Mouse (Mus musculus) midbrain, embryonic 13.5 days (tissue): ENCODE results near the gene Wbp2nl. TPM values are rescaled to one million over a fixed set of nuclear protein-coding genes. Genes with fewer than 3 reads are reported as not detected.
A peak's percentile ranks its signal among the peaks of the same experiment; 100 is the strongest.

Experiments
- ATAC-seq: fragments of 200-750 bp; cut with Nextera tagmentation; 2 replicates; pipeline ENCODE4 v1.8.0; 2017; ENCODE audit warnings: mild to moderate bottlenecking, moderate TSS enrichment, moderate library complexity
- H3K27ac ChIP-seq: fragments of 300-500 bp; sonication (generic); 2 replicates; pipeline ENCODE4 v1.5.1; 2015; ENCODE audit warnings: inconsistent platforms, mild to moderate bottlenecking, moderate library complexity
- H3K27me3 ChIP-seq: fragments of 300-500 bp; sonication (generic); 2 replicates; pipeline ENCODE4 v1.6.1; 2015; ENCODE audit warnings: mild to moderate bottlenecking, inconsistent platforms
- H3K36me3 ChIP-seq: fragments of 300-500 bp; sonication (generic); 2 replicates; pipeline ENCODE4 v1.6.1; 2015; ENCODE audit warnings: mild to moderate bottlenecking, inconsistent platforms
- H3K4me1 ChIP-seq: fragments of 300-500 bp; sonication (generic); replicated peaks from 2 replicates; pipeline ENCODE4 v1.6.1; 2015; ENCODE audit warnings: inconsistent platforms
- H3K4me2 ChIP-seq: fragments of 300-500 bp; sonication (generic); replicated peaks from 2 replicates; pipeline ENCODE4 v1.6.1; 2015; ENCODE audit warnings: moderate library complexity, mild to moderate bottlenecking, inconsistent platforms
- H3K4me3 ChIP-seq: fragments of 300-500 bp; sonication (generic); replicated peaks from 2 replicates; pipeline ENCODE4 v1.5.1; 2015; ENCODE audit warnings: mild to moderate bottlenecking, inconsistent platforms
- H3K9ac ChIP-seq: fragments of 300-500 bp; sonication (generic); replicated peaks from 2 replicates; pipeline ENCODE4 v1.6.1; 2015; ENCODE audit warnings: mild to moderate bottlenecking, inconsistent platforms
- H3K9me3 ChIP-seq: fragments of 300-500 bp; sonication (generic); 2 replicates; pipeline ENCODE4 v1.6.1; 2016; ENCODE audit warnings: mild to moderate bottlenecking, inconsistent platforms
- WGBS: fragments of 180-500 bp; shearing (Covaris S2); methylation state at CpG from one replicate; pipeline ENCODE4 v1.1.7; 2015; 5-methylcytosine and 5-hydroxymethylcytosine counted together
- polyA plus RNA-seq: library from polyadenylated mRNA; unstranded; fragments of >200 nt; fragmentation: Nextera tagmentation; extraction: Ambion mirVana; gene quantifications from 2 replicates; pipeline ENCODE4 v1.2.1, GENCODE M21; 2015

Wbp2nl gene
- polyA plus RNA-seq, 1 experiment from 2014 or later = not detected

DNA sequence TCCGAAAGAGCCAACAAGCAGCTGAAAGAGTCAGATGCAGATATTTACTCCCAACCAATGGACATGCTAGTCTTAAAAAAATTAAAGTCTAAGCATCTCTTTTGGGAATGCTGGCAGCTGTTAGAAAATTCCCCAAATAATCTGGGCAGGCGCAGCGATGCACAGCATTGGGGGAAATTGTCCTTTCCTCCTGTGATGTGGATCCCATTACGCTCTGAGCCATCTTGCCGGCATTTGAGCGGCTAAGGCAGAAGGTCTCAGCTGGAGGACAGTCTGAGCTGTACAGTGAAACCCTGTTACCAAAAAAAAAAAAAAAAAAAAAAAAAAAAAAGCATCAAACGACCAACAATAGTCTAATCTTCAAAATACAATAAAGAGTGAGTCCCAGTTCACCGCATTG, 23.4 kb downstream of the Wbp2nl start:
- Histone ChIP-seq H3K27ac (no peak overlapping the region), H3K4me1 (no peaks in the 10 kb centered on the region), H3K9me3 (no peaks in the 10 kb centered on the region), H3K27me3 (no peaks in the 10 kb centered on the region), H3K4me3 (no peak overlapping the region), H3K4me2 (no peak overlapping the region), H3K36me3 (no peaks in the 10 kb centered on the region), H3K9ac (no peak overlapping the region)
- WGBS = 74% methylated on average over 8 of the region's 8 CpGs
- no peak for ATAC-seq

DNA sequence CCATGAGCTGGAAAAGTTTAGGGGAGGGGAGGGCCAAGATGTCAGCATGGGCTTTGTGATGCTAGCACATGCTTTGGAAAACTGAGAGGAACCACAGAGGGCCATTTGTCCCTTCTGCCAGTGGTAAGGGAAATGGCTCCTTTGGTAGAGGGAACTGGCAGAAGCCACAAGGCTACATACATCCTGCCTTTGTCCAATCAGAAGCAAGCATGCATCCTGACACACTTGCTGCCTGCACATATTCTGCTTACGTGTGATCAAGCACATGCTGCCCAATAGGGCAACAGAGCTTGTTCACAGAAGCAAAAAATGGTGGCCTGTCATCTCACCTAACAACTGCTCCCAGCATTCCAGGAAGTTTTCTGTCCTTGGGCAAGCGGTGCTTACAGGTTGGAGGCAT, 26.6 kb downstream of the Wbp2nl start:
- H3K9me3 ChIP-seq = no peaks in the 10 kb centered on the region
- H3K9ac ChIP-seq = no peak overlapping the region
- no peaks in the 10 kb centered on the region for H3K4me1 ChIP-seq
- 84% methylated on average over 2 of the region's 2 CpGs for WGBS
- H3K4me3 ChIP-seq = no peak overlapping the region
- H3K4me2 ChIP-seq = no peak overlapping the region
- no peak for ATAC-seq
- no peak overlapping the region for H3K27ac ChIP-seq
- peaks cover 7% of the 10 kb centered on the region for H3K36me3 ChIP-seq
- no peaks in the 10 kb centered on the region for H3K27me3 ChIP-seq

DNA sequence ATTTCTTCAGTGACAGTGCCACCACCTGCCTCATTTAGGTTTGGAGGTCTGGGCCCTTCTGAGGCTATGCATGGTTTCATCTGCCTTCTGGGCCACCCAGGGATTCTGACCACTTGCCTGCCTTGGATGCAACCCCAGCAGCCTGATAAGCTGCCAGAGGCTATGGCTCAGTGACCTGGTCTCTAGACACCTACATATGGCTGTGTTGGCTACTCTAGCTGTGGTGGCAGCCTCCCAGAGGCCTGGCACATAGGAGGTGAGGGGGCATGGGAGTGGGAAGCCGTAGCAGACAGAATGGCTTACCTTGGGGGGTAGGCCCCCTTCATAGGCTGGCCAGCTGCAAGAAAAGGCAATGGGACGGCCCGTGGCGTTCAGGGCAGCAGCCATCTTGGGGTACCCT, 36.4 kb downstream of the Wbp2nl start:
- Histone ChIP-seq H3K9me3 (no peaks in the 10 kb centered on the region), H3K27ac (no peak overlapping the region), H3K4me2 (no peak overlapping the region), H3K4me1 (peaks cover 24% of the 10 kb centered on the region), H3K36me3 (peaks cover 21% of the 10 kb centered on the region), H3K4me3 (no peak overlapping the region), H3K9ac (no peak overlapping the region), H3K27me3 (peaks cover 7% of the 10 kb centered on the region)
- ATAC-seq = no peak
- 98% methylated on average over 4 of the region's 4 CpGs for WGBS

DNA sequence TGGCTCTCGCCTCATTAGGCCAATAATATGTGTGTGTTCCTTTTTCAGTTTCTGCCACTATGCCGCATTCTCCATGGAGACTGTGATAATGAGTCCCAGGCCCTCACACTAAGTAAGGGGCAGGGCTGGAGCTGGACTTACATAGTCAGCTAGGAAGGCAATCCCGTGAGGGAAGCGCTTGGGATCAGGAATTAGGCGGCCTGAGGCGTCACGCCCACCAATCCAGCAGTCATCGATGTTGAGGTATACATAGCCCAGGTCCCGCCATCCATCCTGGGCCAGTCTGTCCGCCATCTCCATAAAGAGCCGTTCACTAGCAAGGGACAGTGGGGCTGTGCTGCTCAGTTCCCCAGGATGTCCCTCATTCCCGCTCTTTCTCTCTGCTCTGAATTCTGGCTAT, 37.9 kb downstream of the Wbp2nl start:
- no peak overlapping the region for H3K27ac ChIP-seq
- no peak for ATAC-seq
- H3K4me1 ChIP-seq = peaks cover 29% of the 10 kb centered on the region
- peaks cover 18% of the 10 kb centered on the region for H3K36me3 ChIP-seq
- WGBS = 79% methylated on average over 12 of the region's 12 CpGs
- no peak overlapping the region for H3K4me2 ChIP-seq
- peaks cover 18% of the 10 kb centered on the region for H3K27me3 ChIP-seq
- 0 out of 2 replicates have a peak overlapping the region, but pooled peaks have one; percentile 6 for H3K9ac ChIP-seq
- no peaks in the 10 kb centered on the region for H3K9me3 ChIP-seq
- H3K4me3 ChIP-seq = no peak overlapping the region

DNA sequence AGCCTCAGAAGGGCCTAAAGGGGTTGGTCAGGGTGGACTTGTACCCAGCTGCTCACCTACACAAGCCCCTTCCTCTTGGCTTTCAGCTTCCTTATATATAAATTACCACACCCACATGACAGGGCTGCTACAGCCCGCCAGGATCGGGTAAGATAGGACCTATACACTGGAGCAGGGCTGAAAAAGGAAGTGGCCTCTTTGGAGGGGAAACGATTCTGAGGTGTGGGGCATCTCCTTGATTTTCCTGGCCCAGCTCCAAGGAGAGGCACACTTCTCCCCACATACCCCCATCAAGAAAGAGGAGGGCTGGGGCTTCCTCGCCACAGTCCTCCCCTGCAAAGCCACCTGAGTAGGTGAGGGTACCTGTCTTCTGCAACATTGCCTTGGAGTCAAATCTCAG, 39.1 kb downstream of the Wbp2nl start:
- Histone ChIP-seq H3K9me3 (no peaks in the 10 kb centered on the region), H3K36me3 (peaks cover 18% of the 10 kb centered on the region), H3K4me3 (peak overlapping the region; percentile 54), H3K9ac (peak overlapping the region; percentile 67), H3K4me1 (peaks cover 29% of the 10 kb centered on the region), H3K27ac (0 out of 2 replicates have a peak overlapping the region, but pooled peaks have one; percentile 5), H3K4me2 (peak overlapping the region; percentile 66), H3K27me3 (peaks cover 24% of the 10 kb centered on the region)
- WGBS = 58% methylated on average over 4 of the region's 4 CpGs
- no peak for ATAC-seq

DNA sequence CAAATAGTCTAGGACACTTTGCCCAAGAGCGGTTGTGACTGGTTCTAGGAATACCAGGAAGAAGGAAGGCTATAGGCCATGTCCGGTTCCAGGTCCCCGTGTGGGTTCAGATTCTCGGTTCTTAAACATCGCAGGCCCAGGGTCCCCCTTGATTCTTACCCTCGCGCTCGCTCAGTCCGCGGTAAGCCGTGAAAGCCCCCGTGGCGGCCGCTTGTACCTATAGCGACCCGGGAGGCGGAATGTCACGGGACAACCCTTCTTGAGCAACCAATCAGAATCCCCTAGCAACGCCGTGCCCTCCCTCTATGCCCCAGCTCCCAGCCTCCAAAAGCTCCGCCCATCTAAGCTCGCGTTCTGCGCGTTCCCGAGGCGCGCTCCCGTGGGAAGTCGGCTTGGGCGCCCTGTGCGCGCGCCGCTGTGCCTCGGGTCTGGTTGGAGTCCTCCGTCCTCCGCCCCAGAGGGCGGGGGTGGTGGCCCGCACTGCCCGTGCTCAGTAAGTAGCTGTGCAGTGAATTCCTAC, 39.9 kb downstream of the Wbp2nl start, which contains the start of the genes Naga, Pheta2 and Smdt1:
TSS of gene Naga (minus strand) at position 333 of the 520 bp plus-strand sequence.
TSS of gene Pheta2 (plus strand) at position 350 of the 520 bp plus-strand sequence.
TSS of gene Smdt1 (plus strand) at position 367 of the 520 bp plus-strand sequence.
- Histone ChIP-seq H3K27me3 (peaks cover 24% of the 10 kb centered on the region), H3K9ac (peak within 1 kb of the TSS; percentile 67), H3K4me2 (peak within 1 kb of the TSS; percentile 66), H3K9me3 (no peaks in the 10 kb centered on the region), H3K4me3 (peak within 1 kb of the TSS; percentile 54), H3K27ac (0 out of 2 replicates have a peak within 1 kb of the TSS, but pooled peaks have one; percentile 5), H3K4me1 (peaks cover 29% of the 10 kb centered on the region), H3K36me3 (peaks cover 18% of the 10 kb centered on the region)
- under 1% methylated on average over 41 of the region's 41 CpGs for WGBS
- ATAC-seq = peak; percentile 84

DNA sequence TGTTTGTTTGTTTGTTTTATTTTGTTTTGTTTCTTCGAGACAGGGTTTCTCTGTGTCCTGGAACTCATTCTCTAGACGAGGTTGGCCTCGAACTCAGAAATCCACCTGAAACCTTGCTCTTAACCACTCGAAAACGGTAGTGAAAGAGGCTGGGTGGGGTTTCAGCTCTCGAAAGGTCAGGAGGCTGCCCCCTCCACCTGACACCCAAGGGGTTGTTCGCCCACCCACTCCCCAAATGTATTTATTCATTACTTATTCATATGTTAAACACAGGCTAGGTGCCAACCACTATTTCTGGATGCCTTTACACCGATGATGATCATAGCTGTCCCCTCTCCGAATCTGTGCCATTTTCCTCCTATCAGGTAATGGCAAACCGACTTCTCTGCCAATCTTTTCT, 40.4 kb downstream of the Wbp2nl start:
- Histone ChIP-seq H3K4me2 (peak overlapping the region; percentile 66), H3K36me3 (peaks cover 16% of the 10 kb centered on the region), H3K9ac (peak overlapping the region; percentile 67), H3K27me3 (peaks cover 24% of the 10 kb centered on the region), H3K9me3 (no peaks in the 10 kb centered on the region), H3K4me1 (peaks cover 29% of the 10 kb centered on the region), H3K27ac (no peak overlapping the region), H3K4me3 (peak overlapping the region; percentile 54)
- no peak for ATAC-seq
- WGBS = 64% methylated on average over 10 of the region's 10 CpGs

DNA sequence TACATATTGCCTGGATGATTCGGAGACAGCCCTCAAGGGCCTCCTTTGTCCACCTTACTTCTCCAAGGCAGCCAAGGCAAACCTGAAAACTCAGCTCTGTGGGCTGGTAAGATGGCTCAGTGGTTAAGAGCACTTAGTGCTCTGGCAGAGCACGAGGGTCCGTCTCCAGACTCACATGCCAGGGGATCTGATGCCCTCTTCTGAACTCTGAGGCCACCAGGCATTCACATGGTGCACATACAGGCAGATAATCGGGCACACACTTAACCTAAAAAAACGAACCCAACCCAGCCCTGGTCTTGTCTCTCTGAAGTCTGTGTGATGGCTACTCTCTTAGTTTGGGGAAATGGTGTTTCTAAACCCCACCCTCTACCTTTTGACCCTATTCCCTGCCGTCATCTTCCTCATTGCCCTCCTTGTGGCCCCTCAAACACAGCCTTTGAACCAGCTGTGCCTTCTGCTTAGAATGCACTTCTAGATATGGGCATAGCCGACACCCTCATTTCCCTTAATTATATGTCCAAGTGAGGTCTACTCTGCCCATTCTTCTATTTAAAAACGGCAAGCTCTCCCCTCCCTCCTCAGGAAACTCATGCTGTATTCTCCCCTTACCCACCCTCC, 41.0 kb downstream of the Wbp2nl start:
- WGBS = 80% methylated on average over 8 of the region's 8 CpGs
- Histone ChIP-seq H3K9me3 (no peaks in the 10 kb centered on the region), H3K36me3 (peaks cover 10% of the 10 kb centered on the region), H3K27ac (no peak overlapping the region), H3K4me3 (no peak overlapping the region), H3K4me1 (peaks cover 29% of the 10 kb centered on the region), H3K27me3 (peaks cover 24% of the 10 kb centered on the region), H3K4me2 (no peak overlapping the region), H3K9ac (no peak overlapping the region)
- ATAC-seq = no peak

DNA sequence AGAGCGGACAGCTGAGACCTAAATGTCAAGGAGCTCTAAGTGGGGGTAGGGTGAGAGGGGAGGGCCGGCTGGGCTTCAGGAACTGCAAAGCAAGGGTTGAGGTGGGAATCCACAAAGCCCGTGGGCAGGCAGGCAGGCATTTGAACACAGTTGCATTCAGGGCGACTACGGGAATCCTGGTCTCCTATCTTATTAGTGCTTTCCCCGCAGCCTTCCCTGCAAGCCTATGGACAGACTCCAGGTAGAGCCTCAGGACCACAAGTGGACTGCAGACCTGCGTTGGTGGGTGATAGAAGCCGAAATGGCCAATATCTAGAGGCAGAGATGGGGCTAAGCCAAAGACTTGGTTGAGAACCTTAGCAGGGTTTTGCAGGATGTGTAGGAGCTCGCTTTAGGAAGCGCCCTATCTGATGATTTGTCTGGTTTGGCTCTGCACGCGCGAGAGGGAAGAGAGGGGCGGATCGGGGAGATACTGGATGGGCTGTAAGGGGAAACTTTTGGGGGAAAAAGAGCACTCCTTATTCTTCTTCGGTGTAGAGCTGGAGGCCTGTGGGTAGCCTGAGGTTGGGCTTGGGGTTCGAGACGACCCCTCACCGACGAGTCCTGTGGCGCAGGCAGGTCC, 41.8 kb downstream of the Wbp2nl start:
- no peak for ATAC-seq
- H3K4me1 ChIP-seq = peaks cover 29% of the 10 kb centered on the region
- H3K4me3 ChIP-seq = peak overlapping the region; percentile 29
- H3K9ac ChIP-seq = peak overlapping the region; percentile 59
- H3K4me2 ChIP-seq = peak overlapping the region; percentile 53
- H3K27me3 ChIP-seq = peaks cover 24% of the 10 kb centered on the region
- H3K9me3 ChIP-seq = no peaks in the 10 kb centered on the region
- peaks cover 2% of the 10 kb centered on the region for H3K36me3 ChIP-seq
- no peak overlapping the region for H3K27ac ChIP-seq
- 39% methylated on average over 21 of the region's 21 CpGs for WGBS

DNA sequence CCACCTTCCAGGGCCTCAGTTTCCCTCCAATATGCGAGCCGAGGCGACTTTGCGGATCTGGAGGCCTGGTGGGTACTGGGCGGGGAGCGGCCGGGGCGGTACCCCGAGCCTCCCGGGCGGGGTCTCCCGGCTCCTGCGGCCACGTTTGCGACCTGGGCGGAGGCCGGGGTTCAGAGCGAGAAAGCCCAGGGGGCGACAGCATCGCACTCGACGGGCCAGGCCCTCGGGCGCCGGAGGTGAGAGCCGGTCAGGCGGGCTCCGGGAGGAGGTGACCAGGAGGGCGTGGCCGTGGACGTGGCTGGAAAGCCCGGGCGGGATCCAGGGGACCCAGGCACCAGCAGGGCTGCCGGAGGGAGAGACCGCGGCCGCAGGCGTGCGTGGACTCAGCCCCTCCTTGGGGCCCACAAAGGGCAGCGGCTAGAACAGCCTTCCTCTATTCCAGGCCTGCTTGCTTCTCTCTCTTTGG, 42.3 kb downstream of the Wbp2nl start:
- H3K27me3 ChIP-seq = peaks cover 24% of the 10 kb centered on the region
- peak overlapping the region; percentile 29 for H3K4me3 ChIP-seq
- WGBS = 3% methylated on average over 40 of the region's 40 CpGs
- H3K9ac ChIP-seq = peak overlapping the region; percentile 59
- H3K4me1 ChIP-seq = peaks cover 29% of the 10 kb centered on the region
- H3K36me3 ChIP-seq = no peaks in the 10 kb centered on the region
- H3K4me2 ChIP-seq = peak overlapping the region; percentile 53
- H3K27ac ChIP-seq = no peak overlapping the region
- no peaks in the 10 kb centered on the region for H3K9me3 ChIP-seq
- no peak for ATAC-seq

DNA sequence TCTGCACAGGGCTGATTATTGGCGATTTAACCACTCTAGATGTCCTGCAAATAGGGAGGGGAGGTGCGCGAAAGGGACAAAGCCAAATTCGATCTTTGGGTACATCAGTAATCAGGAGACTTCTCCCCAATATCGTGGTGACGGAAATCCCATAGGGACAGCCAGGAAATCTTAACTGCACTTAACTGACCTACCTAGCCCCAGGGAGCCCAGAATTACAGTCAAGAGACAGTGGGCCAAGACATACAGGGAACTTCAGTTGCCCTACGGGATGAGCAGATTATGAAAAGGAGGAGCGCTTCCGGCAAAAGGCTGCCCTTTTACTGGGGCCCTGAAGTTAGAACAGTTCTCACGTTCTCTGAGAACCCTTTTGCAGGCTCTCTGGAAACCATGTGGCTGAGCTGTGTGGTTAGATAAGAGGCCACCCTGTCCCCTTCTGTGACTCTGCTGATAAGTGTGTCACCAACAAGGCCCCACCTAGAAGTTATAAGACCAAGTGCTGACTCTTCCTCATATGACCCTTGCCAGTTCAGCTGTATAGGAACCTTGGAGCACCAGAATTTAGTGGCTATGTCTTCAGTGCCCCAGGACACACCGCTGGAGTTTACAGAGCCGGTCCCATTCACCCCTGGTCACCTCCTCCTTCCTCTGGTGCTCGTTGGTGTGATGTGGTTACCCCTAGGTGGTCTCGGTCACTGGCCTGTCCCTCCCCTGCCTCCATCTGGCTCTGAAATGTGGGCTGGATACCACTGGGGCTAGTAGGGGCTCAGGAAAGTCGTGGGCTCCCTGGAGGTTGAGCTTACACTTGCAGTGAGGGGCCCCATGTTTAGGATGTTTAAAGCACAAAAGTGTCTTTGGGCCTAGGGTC, 43.2 kb downstream of the Wbp2nl start:
- H3K36me3 ChIP-seq = no peaks in the 10 kb centered on the region
- H3K27ac ChIP-seq = no peak overlapping the region
- H3K9me3 ChIP-seq = no peaks in the 10 kb centered on the region
- H3K4me2 ChIP-seq = 0 out of 2 replicates have a peak overlapping the region, but pooled peaks have one; percentile 53
- peaks cover 26% of the 10 kb centered on the region for H3K4me1 ChIP-seq
- no peak overlapping the region for H3K4me3 ChIP-seq
- no peak for ATAC-seq
- H3K27me3 ChIP-seq = peaks cover 24% of the 10 kb centered on the region
- 75% methylated on average over 15 of the region's 15 CpGs for WGBS
- no peak overlapping the region for H3K9ac ChIP-seq
